Mouse (Mus musculus) B cell, adult 2 months (primary cell): Measurements from ENCODE around the gene Cnksr3.

ENCODE experiments used
- DNase-seq, 2 experiments: peaks; one replicate each; pipeline ENCODE4 v3.0.0; 2022

Cnksr3 gene

DNA sequence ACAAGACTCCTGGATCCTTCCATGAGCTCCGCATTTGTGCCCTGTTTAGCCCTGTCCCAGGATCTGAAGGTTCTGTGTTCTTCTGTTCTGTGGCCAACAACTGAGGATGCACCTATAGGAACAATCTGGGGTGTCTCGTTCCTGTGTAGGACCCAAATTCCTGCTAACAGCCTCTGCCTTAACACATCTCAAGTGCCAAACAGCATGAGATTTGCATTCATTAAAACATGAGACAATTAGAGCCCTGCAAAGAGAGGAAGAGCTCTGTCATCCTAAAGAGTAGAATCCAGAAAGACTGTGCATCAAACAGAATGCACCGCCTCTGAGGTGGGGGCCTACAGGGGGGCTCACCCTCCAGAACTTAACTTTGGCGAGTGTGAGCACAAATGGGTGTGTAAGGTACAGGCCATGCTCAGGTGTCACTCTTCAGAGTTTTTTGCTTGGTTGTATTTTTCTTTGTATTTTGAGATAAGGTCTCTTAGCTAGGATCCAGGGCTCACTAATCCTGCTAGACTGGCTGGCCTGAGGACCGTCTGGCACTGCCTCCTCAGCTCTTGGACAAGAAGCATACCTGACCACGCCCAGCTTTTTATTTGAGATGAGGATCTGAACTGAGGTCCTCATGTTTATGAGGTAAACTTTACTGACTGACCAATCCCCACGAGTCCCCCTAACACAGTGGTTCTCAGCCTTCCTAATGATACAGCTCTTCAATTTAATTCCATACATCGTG, 15.2 kb downstream of the Cnksr3 start:
- DNase-seq = no peak

DNA sequence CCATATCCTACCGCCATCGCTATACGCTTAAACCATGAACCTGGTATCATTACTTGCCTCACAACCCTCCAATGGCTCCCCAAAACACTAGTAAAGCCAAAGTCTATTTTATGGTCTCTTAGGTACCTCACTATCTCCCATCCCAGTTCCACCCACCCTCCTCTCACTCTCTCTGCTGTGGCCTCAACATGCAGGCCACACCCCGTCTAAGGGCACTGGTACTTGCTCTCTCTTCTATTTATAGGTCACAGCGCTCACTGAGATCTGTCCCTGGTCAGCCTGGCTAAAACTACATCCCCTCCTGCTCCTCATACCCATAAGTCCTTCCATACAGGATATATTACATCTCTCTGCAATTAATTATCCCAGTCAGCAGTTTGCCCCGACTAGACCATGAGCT, 16.1 kb downstream of the Cnksr3 start:
- no peak for DNase-seq

GRCm38 (mm10) chr10:7191721-7192413, 20.2 kb downstream of the Cnksr3 start:
- DNase-seq = no peak

DNA sequence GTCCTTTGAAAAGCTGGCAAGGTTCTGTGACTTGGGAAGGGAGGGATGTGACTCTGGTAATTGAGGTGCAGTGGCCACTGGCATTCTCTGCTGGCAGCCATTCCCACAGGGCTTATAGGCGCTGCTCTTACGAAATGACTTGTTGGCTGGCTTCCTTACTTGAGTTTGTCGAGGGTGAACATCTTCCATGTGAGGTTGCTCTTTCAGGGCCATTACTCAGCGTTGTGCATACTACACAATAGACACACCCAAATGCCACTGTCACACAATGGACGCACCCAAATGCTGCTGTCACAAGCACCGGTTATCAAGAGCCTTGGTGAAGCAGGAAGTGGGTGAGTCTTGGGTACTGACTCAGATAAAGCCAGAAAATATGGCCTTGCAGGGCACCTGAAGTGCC, 22.8 kb downstream of the Cnksr3 start:
- DNase-seq = no peak

- no peak for DNase-seq
These were observed 24.2 kb downstream of the Cnksr3 start for GRCm38 (mm10) chr10:7187881-7188280.

- DNase-seq = no peak
These were observed 25.0 kb downstream of the Cnksr3 start for GRCm38 (mm10) chr10:7186992-7187391.

DNA sequence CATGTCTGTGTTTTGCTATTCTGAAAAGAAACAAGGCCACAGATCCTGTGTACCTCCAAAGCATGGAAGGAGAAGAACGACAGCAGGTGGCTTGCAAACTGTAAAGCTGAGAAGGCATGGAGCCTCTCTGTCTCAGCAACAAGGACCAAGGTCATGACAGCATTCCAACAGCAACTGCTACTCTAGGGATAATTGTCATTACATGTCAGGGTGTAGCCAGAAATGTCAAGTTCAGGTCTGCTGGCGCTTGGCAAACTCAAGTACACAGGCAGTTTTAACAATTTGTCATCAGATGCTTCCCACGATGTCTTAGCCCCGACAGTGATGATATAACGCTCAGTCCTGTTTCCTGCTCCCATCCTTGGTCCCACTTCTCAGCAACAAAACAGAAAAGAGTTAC, 26.0 kb downstream of the Cnksr3 start:
- DNase-seq = no peak

DNA sequence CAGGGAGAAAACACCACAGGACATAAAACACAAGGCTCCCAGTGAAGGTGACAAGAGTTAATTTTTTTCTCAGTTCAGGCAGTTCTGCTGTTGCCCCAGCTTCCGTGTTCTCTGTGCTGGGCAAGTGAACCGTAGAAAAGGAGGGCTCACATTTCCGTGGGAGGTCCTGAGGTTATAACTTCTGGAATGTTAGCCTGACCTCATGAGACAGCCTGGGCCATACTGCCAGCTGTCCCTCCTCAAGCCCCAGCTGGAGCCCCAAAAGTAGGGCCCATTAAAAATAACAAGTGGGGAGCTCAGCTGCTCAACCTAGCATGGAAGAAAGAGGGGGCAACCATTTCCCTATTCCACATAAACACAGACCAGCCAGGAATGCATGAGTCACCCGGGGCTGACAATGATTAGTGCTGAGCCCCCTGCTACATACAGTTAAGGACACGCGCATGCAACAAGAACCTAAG, 28.8 kb downstream of the Cnksr3 start:
- DNase-seq = no peak

DNA sequence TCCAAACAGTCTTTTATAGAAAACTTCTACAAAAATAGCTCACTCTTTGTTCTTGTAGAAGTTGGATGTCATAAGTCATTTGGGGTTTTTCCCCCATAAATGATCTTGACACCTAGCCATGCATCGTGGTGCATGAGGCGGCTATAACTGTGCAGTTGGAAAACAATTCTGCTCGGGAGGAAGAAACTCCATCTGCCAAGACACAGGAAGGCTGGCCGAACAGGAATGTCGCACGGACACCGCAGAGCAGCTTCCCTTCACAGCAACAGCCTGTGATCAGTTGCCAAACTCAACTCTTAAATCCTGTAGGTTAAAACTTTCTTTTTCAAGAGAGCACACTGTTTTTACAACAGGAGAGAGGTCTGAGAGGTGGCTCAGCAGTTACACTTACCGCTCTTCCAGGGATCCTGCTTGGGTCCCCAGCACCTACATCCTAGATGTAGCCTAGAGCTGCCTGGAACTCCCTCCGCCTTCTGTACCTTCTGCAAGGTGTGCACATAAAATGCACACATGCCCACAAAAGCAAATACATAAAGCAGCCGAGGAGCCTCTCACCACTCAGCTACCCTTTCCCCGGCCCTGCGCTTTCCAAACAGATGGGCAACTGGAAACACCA, 29.4 kb downstream of the Cnksr3 start:
- no peak for DNase-seq

- DNase-seq = no peak
These were observed 31.7 kb downstream of the Cnksr3 start for GRCm38 (mm10) chr10:7180296-7180695.

- DNase-seq = no peak
These were observed 33.5 kb downstream of the Cnksr3 start for GRCm38 (mm10) chr10:7178571-7178970.

- no peak for DNase-seq
These were observed 35.7 kb downstream of the Cnksr3 start for GRCm38 (mm10) chr10:7176205-7176910.

DNA sequence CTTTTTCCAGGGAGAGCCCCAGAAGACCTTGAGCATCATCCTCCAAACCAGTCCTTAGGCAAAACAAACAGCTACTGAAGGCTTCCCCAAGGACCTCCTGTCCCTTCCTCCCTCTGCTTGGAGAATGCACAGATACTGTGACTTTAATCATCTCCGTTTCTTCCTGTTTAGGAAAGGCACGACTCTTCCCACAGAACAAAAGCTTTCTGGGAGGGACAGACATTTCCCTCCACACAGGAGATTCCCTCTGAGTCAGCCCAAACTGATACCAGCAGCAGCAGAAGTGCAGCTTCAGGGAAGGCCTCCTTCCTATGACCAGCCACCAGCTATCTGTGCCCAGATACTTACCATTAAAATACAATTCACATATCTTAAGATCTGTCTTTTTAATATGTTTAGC, 37.6 kb downstream of the Cnksr3 start:
- no peak for DNase-seq

DNA sequence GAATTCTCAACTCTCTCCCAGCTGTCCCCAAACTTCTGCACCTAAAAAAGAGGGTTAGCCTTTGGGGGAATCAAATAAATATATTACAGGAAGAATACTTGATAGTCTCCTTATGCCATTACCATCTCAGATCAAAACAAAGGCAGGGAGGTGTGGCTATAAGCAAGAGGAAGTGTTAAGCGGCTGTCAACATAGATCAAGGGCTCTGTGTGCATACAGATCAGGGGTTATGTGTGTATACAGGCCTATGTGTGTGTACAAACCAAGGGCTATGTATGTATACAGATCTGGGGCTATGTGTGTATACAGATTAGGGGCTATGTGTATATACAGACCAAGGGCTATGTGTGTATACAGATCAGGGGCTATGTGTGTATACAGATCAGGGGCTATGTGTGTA, 38.9 kb downstream of the Cnksr3 start:
- no peak for DNase-seq

GRCm38 (mm10) chr10:7170434-7170833, 41.6 kb downstream of the Cnksr3 start:
- DNase-seq = no peak

DNA sequence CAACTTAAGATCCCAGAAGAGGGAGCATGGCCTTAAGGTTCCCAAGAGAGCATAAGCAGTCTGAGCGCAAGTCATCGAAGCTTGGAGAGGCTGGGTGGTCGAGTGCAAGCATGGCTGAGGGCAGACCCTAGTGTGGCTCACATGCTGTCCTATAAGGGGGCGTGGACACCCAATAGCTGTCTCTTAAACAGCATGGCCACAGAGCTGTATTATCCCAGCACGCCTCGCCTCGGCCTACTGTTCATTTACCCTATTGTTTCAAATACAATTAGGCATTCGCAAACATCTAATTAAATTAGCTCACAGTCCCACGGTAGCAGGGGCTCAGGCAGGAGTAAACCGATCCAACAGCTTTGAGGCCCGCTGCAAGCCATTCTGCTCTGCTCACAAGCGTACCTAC, 49.0 kb downstream of the Cnksr3 start:
- DNase-seq = no peak

DNA sequence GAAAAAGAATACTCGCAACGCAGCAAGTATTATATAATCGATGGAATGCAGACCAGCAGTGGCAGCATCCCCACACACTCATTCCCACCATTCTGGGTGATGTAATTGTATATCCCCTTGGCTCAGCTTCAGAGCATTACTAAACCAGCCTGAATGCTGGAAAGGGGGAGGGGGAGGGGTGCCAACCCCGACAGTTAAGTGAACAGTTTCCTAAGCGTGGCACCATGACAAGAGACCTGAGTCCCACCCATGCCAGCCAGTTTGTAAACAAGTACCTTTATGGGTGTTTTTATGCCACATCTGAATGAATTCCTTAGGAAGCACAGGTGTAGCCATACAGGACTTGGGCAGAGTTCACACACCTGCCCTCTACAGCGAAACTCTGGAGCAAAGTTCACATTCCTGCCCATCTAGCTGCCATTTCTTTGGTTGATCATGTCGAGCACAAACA, 53.0 kb downstream of the Cnksr3 start:
- DNase-seq = no peak

- peak; percentile 21 to 25 for DNase-seq
These were observed 53.6 kb downstream of the Cnksr3 start for GRCm38 (mm10) chr10:7158285-7159060.

- DNase-seq = no peak
These were observed 57.2 kb downstream of the Cnksr3 start for GRCm38 (mm10) chr10:7154877-7155276.

DNA sequence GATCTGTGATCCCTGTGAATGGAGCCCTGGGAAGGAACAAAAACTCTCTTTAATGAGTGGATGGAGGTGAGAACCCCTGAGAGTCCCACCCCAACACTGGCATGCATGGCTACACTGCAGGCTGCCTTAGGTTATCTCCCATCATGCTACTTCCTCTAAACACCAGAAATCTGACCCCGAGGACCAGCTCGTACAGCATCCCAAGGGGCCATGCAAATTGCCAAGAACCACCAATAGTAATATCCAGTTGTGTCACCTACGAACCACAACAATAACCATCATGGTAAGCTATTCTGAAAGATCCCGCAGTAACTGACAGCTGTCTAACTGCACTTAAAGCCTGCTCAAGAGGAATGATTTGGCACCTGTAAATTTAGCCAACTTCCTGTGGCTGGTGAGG, 59.1 kb downstream of the Cnksr3 start:
- DNase-seq = peak; percentile 16 to 33

- DNase-seq = no peak
These were observed 62.1 kb downstream of the Cnksr3 start for GRCm38 (mm10) chr10:7149671-7150595.
